Mouse (Mus musculus) left cerebral cortex, adult 11 months (tissue): Measurements from ENCODE around the gene Cacna2d3.
A peak's percentile ranks its signal among the peaks of the same experiment; 100 is the strongest.

Experiments used
- DNase-seq: peaks from one replicate; pipeline ENCODE4 v3.0.0; 2022; ENCODE audit warnings: low spot score

The Cacna2d3 gene

GRCm38 (mm10) chr14:29721488-29722385 is at the start of gene Cacna2d3:
Gene Cacna2d3, minus strand, starts transcription at chr14:29721864.
- DNase-seq, result peak; percentile 36

GRCm38 (mm10) chr14:29769486-29769885 is 47.8 kb upstream of the Cacna2d3 start:
- no peak for DNase-seq

- DNase-seq, result no peak
Observed at GRCm38 (mm10) chr14:29752876-29753275, 31.2 kb upstream of the Cacna2d3 start.

GRCm38 (mm10) chr14:29738751-29739150 is 17.1 kb upstream of the Cacna2d3 start:
- DNase-seq, result no peak

- no peak for DNase-seq
Observed at GRCm38 (mm10) chr14:29730256-29730655, 8.6 kb upstream of the Cacna2d3 start.

- DNase-seq, result no peak
Observed at GRCm38 (mm10) chr14:29729009-29729408, 7.3 kb upstream of the Cacna2d3 start.

- no peak for DNase-seq
Observed at GRCm38 (mm10) chr14:29727596-29727995, 5.9 kb upstream of the Cacna2d3 start.

GRCm38 (mm10) chr14:29723267-29723666 is 1.6 kb upstream of the Cacna2d3 start:
- peak; percentile 45 for DNase-seq

GRCm38 (mm10) chr14:29722386-29723221 is 940 bp upstream of the Cacna2d3 start:
- DNase-seq, result no peak

GRCm38 (mm10) chr14:29721131-29721487 is 555 bp downstream of the Cacna2d3 start:
- no peak for DNase-seq

GRCm38 (mm10) chr14:29720334-29720911 is 1.2 kb downstream of the Cacna2d3 start:
- DNase-seq, result no peak

- no peak for DNase-seq
Observed at GRCm38 (mm10) chr14:29712621-29713020, 9.0 kb downstream of the Cacna2d3 start.

GRCm38 (mm10) chr14:29707561-29708335 is 13.9 kb downstream of the Cacna2d3 start:
- DNase-seq, result no peak

GRCm38 (mm10) chr14:29702762-29703161 is 18.9 kb downstream of the Cacna2d3 start:
- no peak for DNase-seq

GRCm38 (mm10) chr14:29696131-29696530 is 25.5 kb downstream of the Cacna2d3 start:
- peak; percentile 51 for DNase-seq

GRCm38 (mm10) chr14:29672436-29673050 is 49.1 kb downstream of the Cacna2d3 start:
- no peak for DNase-seq

- DNase-seq, result no peak
Observed at GRCm38 (mm10) chr14:29669826-29670225, 51.8 kb downstream of the Cacna2d3 start.

- DNase-seq, result no peak
Observed at GRCm38 (mm10) chr14:29657006-29657405, 64.7 kb downstream of the Cacna2d3 start.

- peak; percentile 46 for DNase-seq
Observed at GRCm38 (mm10) chr14:29650591-29650990, 71.1 kb downstream of the Cacna2d3 start.

GRCm38 (mm10) chr14:29648721-29649120 is 72.9 kb downstream of the Cacna2d3 start:
- DNase-seq, result no peak

GRCm38 (mm10) chr14:29645421-29645820 is 76.2 kb downstream of the Cacna2d3 start:
- no peak for DNase-seq
